Mouse (Mus musculus): Measurements from ENCODE around the gene Gm45837. TPM values are rescaled to one million over a fixed set of nuclear protein-coding genes. Genes with fewer than 3 reads are reported as not detected.
"Not testable (repeated sequence)": the region's sequence is repeated elsewhere in the genome, so short reads cannot be mapped to it uniquely, and the experiment has no call there.

Gene Gm45837
- polyA plus RNA-seq, 1 experiment from 2014 or later, result 3.2 TPM

DNA sequence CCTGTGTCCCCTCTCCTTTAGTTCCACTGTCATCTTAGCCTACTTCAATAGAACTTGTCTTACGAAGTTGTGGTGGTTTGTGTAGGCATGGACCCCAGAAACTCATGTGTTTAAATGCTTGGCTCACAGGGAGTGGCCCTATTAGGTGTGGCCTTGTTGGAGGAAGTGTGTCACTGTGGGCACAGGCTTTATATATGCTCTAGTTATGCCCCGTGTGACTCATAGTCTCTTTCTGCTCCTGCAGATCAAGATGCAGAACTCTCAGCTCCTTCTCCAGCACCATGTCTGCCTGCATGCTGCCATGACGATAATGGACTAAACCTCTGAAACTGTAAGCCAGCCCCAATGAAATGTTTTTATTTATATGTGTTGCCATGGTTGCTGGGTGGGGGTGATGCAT is 137.0 kb downstream of the Gm45837 start:
- H3K27me3 ChIP-seq, result no peaks in the 10 kb centered on the region
- WGBS, result 85% methylated on average over 3 of the region's 3 CpGs
- no peak overlapping the region for H3K27ac ChIP-seq
- H3K4me3 ChIP-seq, result no peak overlapping the region
- no peaks in the 10 kb centered on the region for H3K9me3 ChIP-seq
- no peaks in the 10 kb centered on the region for H3K4me1 ChIP-seq
- no peaks in the 10 kb centered on the region for H3K36me3 ChIP-seq
- H3K9ac ChIP-seq, result no peak overlapping the region
- no peak for ATAC-seq (ENCODE audit: low FRiP score, low read depth)
- H3K4me2 ChIP-seq (replicated peaks), result no peak overlapping the region

DNA sequence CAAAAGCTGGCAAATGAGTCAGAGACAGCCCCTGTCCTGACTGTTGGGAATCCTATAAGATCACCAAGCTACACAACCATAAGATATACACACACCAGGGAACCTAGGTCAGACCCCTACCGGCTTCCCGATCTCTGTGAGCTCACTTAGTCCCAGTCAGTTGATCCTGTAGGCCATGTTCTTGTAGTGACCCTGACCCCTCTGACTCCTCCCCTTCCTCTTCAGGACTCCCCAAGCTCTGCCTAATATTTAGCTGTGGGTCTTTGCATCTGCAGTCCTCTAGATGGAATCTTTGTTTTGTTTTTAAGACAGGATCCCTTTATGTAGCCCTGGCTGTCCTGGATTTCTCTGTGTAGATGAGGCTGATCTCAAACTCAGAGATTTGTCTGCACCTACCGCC is 138.6 kb downstream of the Gm45837 start:
- Histone ChIP-seq H3K9me3 (no peaks in the 10 kb centered on the region), H3K4me2 (replicated peaks) (no peak overlapping the region), H3K4me3 (no peak overlapping the region), H3K4me1 (no peaks in the 10 kb centered on the region), H3K36me3 (no peaks in the 10 kb centered on the region), H3K9ac (no peak overlapping the region), H3K27ac (no peak overlapping the region), H3K27me3 (no peaks in the 10 kb centered on the region)
- no peak for ATAC-seq (ENCODE audit: low FRiP score, low read depth)
- 91% methylated on average over 3 of the region's 3 CpGs for WGBS

DNA sequence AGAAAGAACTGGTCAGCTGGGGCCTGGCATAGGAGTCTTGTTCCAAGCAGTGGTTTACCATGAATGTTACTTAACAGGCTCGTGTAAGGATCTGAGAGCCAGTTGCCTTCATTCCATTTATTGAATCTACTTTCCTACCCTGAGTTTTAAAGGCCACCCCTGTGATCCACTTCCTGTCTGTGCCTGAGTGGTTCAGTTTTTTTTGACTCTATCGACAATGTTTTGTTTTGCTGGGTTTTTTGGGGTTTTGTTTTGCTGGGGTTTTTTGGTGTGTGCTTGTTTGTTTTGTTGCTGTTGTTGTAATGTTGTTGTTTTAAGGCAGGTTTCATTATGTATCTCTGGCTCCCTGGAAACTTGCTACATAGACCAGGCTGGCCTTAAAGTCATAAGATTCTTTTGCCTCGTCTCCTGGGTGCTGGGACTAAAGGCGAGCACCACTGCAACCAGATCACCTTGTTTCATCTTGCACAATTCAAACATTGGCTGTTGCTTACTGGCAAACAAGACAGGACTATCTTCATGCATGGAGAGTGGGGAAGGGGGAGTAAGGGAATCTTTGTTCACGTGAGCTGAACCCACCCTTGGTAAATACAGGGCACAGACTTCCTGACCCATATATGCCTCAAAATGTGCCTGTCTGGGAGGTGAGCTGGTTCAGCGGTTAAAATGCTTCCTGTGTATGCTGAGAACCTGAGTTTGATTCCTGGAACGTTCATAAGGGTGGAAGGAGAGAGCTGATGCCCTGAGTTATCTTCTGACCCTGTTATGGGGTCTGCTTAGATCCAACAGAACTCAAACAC is 140.2 kb downstream of the Gm45837 start:
- ATAC-seq (ENCODE audit: low FRiP score, low read depth), result no peak
- 62% methylated on average over 7 of the region's 7 CpGs for WGBS
- no peak overlapping the region for H3K9ac ChIP-seq
- no peaks in the 10 kb centered on the region for H3K27me3 ChIP-seq
- no peak overlapping the region for H3K4me3 ChIP-seq
- no peaks in the 10 kb centered on the region for H3K9me3 ChIP-seq
- no peak overlapping the region for H3K27ac ChIP-seq
- H3K36me3 ChIP-seq, result no peaks in the 10 kb centered on the region
- H3K4me2 ChIP-seq (replicated peaks), result no peak overlapping the region
- H3K4me1 ChIP-seq, result no peaks in the 10 kb centered on the region

DNA sequence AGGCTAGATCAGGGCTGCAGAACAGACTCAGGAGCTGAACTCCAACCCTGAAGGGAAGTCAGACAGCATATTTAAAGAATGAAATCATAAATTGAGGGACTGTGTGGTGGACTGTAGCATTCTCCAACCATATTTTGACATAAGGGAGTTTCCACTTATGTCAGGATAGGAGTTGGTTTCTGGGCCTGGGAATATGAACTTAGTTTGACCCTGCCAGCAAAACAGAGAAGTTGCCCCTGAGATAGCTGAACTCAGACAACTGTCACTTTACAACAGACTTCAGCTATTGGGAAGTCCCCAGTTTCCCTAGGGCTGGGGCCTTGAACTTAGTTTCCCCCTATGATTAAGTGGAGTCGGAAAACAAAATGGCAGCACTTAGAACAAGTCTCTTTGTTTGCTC is 140.8 kb downstream of the Gm45837 start:
- no peak for ATAC-seq (ENCODE audit: low FRiP score, low read depth)
- Histone ChIP-seq H3K27ac (no peak overlapping the region), H3K27me3 (no peaks in the 10 kb centered on the region), H3K36me3 (no peaks in the 10 kb centered on the region), H3K4me2 (replicated peaks) (no peak overlapping the region), H3K4me3 (no peak overlapping the region), H3K4me1 (no peaks in the 10 kb centered on the region), H3K9ac (no peak overlapping the region), H3K9me3 (no peaks in the 10 kb centered on the region)
- WGBS, result 91% methylated on average over 1 of the region's 1 CpGs

DNA sequence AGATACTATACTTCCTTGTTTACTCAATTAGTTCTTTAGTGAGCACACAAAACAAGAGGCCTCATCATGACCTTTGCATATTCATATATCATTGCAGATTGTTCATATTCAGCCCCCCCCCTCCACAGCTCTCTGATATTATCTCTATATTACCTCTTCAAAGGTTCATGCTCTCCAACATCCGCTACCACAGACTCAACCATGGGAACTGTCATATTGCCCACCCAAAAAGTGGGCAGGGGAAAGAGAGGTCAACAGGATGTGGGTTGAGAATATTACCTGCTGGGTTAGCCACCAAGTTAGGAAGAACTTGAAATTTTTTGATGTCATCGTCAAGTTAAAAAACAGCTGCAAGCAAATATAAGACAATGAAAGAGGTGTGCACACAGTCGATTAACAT is 144.8 kb downstream of the Gm45837 start:
- H3K9me3 ChIP-seq; H3K9ac ChIP-seq; H3K4me1 ChIP-seq; H3K36me3 ChIP-seq; H3K27me3 ChIP-seq; H3K4me3 ChIP-seq; H3K27ac ChIP-seq; ATAC-seq (ENCODE audit: low FRiP score, low read depth); H3K4me2 ChIP-seq (replicated peaks): not testable (repeated sequence)
- 90% methylated on average over 3 of the region's 3 CpGs for WGBS

DNA sequence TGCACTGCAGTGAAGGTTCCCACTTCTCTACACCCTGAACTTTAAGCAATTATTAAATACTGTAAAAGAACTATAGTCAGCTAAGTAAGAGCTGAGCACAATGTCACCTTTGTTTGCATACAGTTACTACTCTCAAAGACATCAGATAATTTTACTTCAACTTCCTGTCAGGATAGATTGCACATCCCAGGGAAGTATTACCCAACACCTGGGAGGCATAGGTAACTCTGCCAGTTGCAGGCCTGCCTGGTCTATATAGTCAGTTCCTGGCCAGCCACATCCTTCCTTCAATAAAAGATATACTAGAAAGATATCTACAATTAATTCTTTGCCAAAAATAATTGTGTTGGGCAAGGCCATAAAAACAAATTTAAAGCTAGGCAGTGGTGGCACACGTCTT is 146.7 kb downstream of the Gm45837 start:
- Histone ChIP-seq H3K9me3 (no peaks in the 10 kb centered on the region), H3K27me3 (no peaks in the 10 kb centered on the region), H3K4me1 (no peaks in the 10 kb centered on the region), H3K36me3 (no peaks in the 10 kb centered on the region), H3K27ac (no peak overlapping the region), H3K9ac (no peak overlapping the region), H3K4me2 (replicated peaks) (no peak overlapping the region), H3K4me3 (no peak overlapping the region)
- WGBS, result 72% methylated on average over 1 of the region's 1 CpGs
- no peak for ATAC-seq (ENCODE audit: low FRiP score, low read depth)

DNA sequence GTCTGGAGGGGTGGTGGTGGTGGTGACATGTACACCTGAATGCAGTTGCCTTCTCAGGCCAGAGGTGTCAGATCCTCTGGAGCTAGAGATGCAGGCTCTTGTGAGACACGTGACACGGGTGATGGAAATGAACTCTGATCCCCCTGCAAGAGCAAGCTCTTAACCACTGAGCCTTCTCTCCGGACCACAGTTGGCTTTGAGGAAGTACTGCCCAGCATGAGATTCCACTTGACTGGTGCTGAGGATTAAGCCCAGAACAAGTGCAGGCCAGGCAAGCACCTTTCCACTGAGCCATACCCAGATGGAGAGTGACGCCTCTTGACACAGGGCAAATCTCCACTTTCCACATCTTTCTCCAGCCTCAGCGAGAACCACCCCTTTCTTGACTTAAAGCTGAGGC is 148.7 kb downstream of the Gm45837 start:
- not testable (repeated sequence) for H3K27me3 ChIP-seq; H3K4me1 ChIP-seq; H3K9me3 ChIP-seq; H3K36me3 ChIP-seq; H3K4me2 ChIP-seq (replicated peaks); H3K4me3 ChIP-seq; H3K9ac ChIP-seq; ATAC-seq (ENCODE audit: low FRiP score, low read depth); H3K27ac ChIP-seq
- WGBS, result 67% methylated on average over 5 of the region's 5 CpGs

MicroRNAs encoded within 50 kb of the gene (microRNA counts, 519-probe panel; counts per million panel counts)
- microRNA mmu-miR-139-3p (not detected), microRNA mmu-miR-139-5p (1,211 counts per million, percentile 11 among the panel's probes with 10 or more counts)

Small RNAs within 50 kb of the gene (microRNA-seq; reads per million reads assigned to microRNA genes)
- gene Mir139, result 1,228 reads per million, percentile 77 among the genes with 10 or more reads in this experiment

Other genes starting within 250 kb of the Gm45837 start
- 21.4 and 24.5 TPM in 2 replicates for gene Atg16l2, start 108.6 kb upstream of the Gm45837 start, polyA plus RNA-seq (2015; fragmentation: Nextera tagmentation; extraction: Ambion mirVana)
- gene Stard10, start 93.8 kb upstream of the Gm45837 start, polyA plus RNA-seq (2015; fragmentation: Nextera tagmentation; extraction: Ambion mirVana), result 19.9 and 22.3 TPM in 2 replicates
- gene Arap1, start 62.8 kb upstream of the Gm45837 start, polyA plus RNA-seq (2015; fragmentation: Nextera tagmentation; extraction: Ambion mirVana), result 41.5 and 45.6 TPM in 2 replicates
- 4.6 and 10.4 TPM in 2 replicates for gene Pde2a, start 10.8 kb downstream of the Gm45837 start, polyA plus RNA-seq (2015; fragmentation: Nextera tagmentation; extraction: Ambion mirVana)
- not detected in 2 replicates for gene Art2b, start 174.7 kb downstream of the Gm45837 start, polyA plus RNA-seq (2015; fragmentation: Nextera tagmentation; extraction: Ambion mirVana)

Data from limb, embryonic 13.5 days (tissue).